Mouse (Mus musculus) G1E (cell line): ENCODE measurements around the gene Rasgef1a. TPM values are rescaled to one million over a fixed set of nuclear protein-coding genes. Genes with fewer than 3 reads are reported as not detected.

Experiments used
- ATAC-seq: 2 replicates; pipeline ENCODE4 v1.8.0; 2016; ENCODE audit warnings: mild to moderate bottlenecking; ENCODE audit not compliant: insufficient number of reproducible peaks, poor library complexity, low FRiP score, severe bottlenecking; ENCODE audit errors: extremely low read depth
- DNase-seq: peaks from one replicate; pipeline ENCODE4 v3.0.0; 2012; ENCODE audit warnings: low spot score
- H3K27me3 ChIP-seq: 2 replicates; pipeline ENCODE4 v1.6.1; 2012; ENCODE audit warnings: mild to moderate bottlenecking, low read length, inconsistent platforms; ENCODE audit not compliant: insufficient read depth
- H3K36me3 ChIP-seq: replicated peaks from 2 replicates; pipeline ENCODE3; 2012; ENCODE audit warnings: mild to moderate bottlenecking, inconsistent platforms
- H3K4me1 ChIP-seq: 2 replicates; pipeline ENCODE4 v1.6.1; 2012; ENCODE audit warnings: low read depth, low read length, inconsistent platforms, mixed read lengths; ENCODE audit not compliant: insufficient read depth
- H3K4me3 ChIP-seq: 2 replicates; pipeline ENCODE4 v1.5.1; 2012; ENCODE audit warnings: low read depth, mild to moderate bottlenecking, inconsistent platforms, low read length, moderate library complexity, mixed read lengths
- H3K9me3 ChIP-seq: replicated peaks from 2 replicates; pipeline ENCODE4 v1.6.1; 2012; ENCODE audit warnings: inconsistent platforms
- CTCF ChIP-seq: IDR thresholded peaks from 2 replicates; pipeline ENCODE4 v1.5.1; 2012; ENCODE audit warnings: low read depth, low read length, inconsistent platforms, mixed read lengths
- GATA1 ChIP-seq: IDR thresholded peaks from 2 replicates; pipeline ENCODE4 v1.6.1; 2012; ENCODE audit warnings: borderline replicate concordance, low read length, inconsistent platforms, mixed read lengths
- GATA2 ChIP-seq: IDR thresholded peaks from 2 replicates; pipeline ENCODE4 v1.6.1; 2012; ENCODE audit warnings: low read depth, low read length, inconsistent platforms, borderline replicate concordance
- POLR2AphosphoS5 ChIP-seq: IDR thresholded peaks from 2 replicates; pipeline ENCODE4 v1.6.1; 2012; ENCODE audit warnings: low read depth, low read length, inconsistent platforms; ENCODE audit not compliant: insufficient replicate concordance
- TAL1 ChIP-seq: conservative IDR thresholded peaks from 2 replicates; pipeline ENCODE4 v1.6.1; 2012; ENCODE audit warnings: low read depth, low read length, inconsistent platforms, mixed read lengths
- polyA plus RNA-seq: library from polyadenylated mRNA; stranded (reverse); fragments of >175 nt; gene quantifications from 2 replicates; pipeline ENCODE4 v1.2.3, GENCODE M21; 2012
- total RNA-seq, 2 experiments: library from RNA; stranded (forward) in 1 of 2; stranded (reverse) in 1 of 2; fragments of 200-1000 nt in 1 of 2; fragments of >200 nt in 1 of 2; fragmentation: Nextera tagmentation in 1 of 2; gene quantifications; 2 replicates each; pipeline ENCODE4 v1.2.3; 2014 to 2017

Gene Rasgef1a
- total and polyA plus RNA-seq, 3 experiments = 0.05 TPM; not detected in 2

DNA sequence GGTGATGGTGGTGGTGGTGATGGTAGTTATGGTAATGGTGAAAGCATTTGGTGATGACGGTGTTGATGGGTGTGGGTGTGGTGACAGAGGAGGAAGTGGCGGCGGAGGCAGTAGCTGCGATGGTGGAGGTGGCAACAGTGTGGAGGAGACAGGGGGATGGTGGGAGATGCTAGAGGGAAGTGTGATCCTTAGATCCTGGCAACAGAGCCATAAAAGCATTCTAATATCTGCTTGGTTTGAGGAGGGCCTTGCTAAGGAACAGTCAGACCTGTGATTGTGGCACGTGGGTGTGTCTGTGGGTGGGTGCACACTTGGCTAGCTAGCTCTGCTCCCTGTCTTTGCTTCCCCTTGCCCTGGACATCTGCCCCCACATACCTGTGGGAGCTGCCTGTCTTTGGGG lies 7.4 kb downstream of the Rasgef1a start:
- Histone ChIP-seq H3K9me3 (no peaks in the 10 kb centered on the region), H3K4me3 (no peak overlapping the region), H3K27me3 (peaks cover 3% of the 10 kb centered on the region; the same call in 1 of the 2 replicates), H3K4me1 (no peaks in the 10 kb centered on the region), H3K36me3 (no peaks in the 10 kb centered on the region)
- DNase-seq (no peak), ATAC-seq (no peak)
- TF ChIP-seq CTCF = no peak
- no peak for TF ChIP-seq GATA1
- TF ChIP-seq POLR2AphosphoS5 = no peak
- no peak for TF ChIP-seq TAL1
- TF ChIP-seq GATA2 = no peak

DNA sequence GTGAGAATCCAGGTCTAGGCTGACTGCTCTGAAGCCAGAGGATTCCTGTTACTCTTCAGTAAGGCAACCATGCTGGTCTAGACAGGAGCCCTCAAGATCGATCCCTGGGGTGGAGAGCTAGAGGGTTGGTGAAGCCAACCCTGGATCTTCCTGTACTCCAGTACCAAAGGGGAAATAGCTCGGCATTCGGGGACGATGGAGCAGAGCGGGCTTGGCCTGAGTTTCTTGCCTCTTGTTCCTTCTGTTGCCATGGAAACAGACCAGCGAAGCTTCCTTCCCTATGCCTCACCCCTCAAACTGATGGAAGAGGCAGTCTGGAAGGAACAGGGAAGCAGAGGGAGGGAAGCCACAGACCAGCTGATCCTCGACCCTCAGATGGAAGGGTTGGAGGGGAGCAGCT lies 8.3 kb downstream of the Rasgef1a start:
- ATAC-seq = no peak
- Histone ChIP-seq H3K9me3 (no peaks in the 10 kb centered on the region), H3K4me1 (no peaks in the 10 kb centered on the region), H3K4me3 (no peak overlapping the region), H3K27me3 (peaks cover 3% of the 10 kb centered on the region; the same call in 1 of the 2 replicates), H3K36me3 (no peaks in the 10 kb centered on the region)
- DNase-seq = no peak
- no peak for TF ChIP-seq POLR2AphosphoS5
- TF ChIP-seq CTCF = no peak
- TF ChIP-seq TAL1 = no peak
- TF ChIP-seq GATA1 = no peak
- TF ChIP-seq GATA2 = no peak

DNA sequence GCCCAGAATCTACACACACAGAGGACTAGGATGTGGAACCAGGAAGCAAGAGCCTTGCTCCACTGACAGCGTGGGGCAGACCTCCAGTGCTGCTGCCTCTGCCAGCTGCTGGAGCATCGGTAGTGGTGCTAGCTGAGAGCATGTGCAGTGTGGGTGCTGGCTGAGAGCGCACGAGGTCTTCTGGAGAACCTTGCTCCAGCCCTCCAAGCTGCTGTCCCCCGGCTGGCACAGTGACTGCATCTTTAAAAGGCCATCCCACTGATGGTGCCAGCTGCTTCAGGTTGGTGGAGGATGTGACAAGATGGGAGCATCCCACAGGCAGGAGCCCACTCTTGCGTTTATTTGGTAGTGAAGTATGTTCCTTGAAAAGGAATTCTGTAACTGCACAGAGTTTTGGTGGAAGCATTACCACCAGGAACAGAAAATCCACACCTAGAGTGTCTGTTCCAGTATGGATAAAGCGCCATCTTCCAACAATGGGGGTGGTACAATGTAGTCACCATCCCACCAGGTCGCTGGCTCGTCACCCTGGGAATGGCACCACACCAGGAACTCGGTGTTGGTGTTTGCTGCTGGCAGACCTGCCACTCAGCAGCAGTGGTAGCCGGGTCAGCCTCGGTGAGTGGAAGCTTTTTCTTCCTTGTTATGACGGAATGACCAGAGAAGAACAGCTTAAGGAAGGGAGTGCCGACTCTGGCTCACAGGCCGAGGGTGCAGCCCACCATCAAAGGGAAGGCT lies 11.8 kb downstream of the Rasgef1a start:
- peaks cover 3% of the 10 kb centered on the region; the same call in 1 of the 2 replicates for H3K27me3 ChIP-seq
- no peaks in the 10 kb centered on the region for H3K9me3 ChIP-seq
- no peak overlapping the region for H3K4me3 ChIP-seq
- no peaks in the 10 kb centered on the region for H3K36me3 ChIP-seq
- TF ChIP-seq GATA1 (no peak), TAL1 (no peak), CTCF (no peak), POLR2AphosphoS5 (no peak), GATA2 (no peak)
- no peaks in the 10 kb centered on the region for H3K4me1 ChIP-seq
- DNase-seq = no peak
- no peak for ATAC-seq

DNA sequence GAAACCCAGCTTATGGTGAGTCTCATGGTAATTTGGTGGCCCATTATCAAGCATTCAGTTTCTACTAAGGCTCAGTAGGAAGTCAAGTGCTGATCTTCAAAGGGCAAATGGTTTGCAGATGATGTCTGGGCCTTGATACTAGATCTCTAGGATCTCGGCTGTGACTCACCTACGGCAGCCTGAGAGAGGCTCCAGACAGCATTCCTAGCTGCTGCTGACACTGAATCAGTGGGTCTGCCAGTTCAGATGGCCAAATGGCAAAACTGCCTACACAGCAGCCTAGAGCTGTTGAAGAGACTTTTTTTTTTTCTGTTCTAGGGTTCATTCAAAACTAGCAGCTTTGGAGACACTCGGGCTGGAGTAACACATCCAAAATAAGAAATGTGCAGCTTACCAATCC lies 15.8 kb downstream of the Rasgef1a start:
- no peak for TF ChIP-seq TAL1
- TF ChIP-seq GATA2 = no peak
- no peak for TF ChIP-seq CTCF
- TF ChIP-seq GATA1 = no peak
- TF ChIP-seq POLR2AphosphoS5 = no peak
- Histone ChIP-seq H3K27me3 (peaks cover 3% of the 10 kb centered on the region; the same call in 1 of the 2 replicates), H3K4me3 (no peak overlapping the region), H3K9me3 (no peaks in the 10 kb centered on the region), H3K36me3 (no peaks in the 10 kb centered on the region), H3K4me1 (no peaks in the 10 kb centered on the region)
- DNase-seq (no peak), ATAC-seq (no peak)

DNA sequence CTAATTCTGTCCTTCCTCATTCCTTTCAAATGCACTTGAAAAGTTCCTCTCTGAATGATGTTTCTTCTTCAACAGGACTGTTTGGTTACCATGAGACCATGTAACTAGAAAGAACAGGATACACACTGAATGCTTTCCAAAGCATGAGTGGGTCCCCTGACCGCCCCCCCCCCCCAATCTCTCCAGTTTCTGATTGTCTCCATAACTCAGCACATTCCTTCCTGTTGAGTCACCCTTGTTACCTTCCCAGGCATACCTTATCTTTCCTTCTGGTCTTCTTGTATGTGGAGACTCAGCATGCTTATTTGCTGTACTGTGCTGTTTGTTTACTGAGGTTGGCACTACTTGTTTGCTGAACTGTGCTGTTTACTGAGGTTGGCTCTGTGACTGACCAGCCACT lies 20.2 kb downstream of the Rasgef1a start:
- H3K27me3 ChIP-seq = peaks cover 3% of the 10 kb centered on the region; the same call in 1 of the 2 replicates
- H3K4me1 ChIP-seq = no peaks in the 10 kb centered on the region
- TF ChIP-seq GATA2 (no peak), CTCF (no peak), GATA1 (no peak), TAL1 (no peak), POLR2AphosphoS5 (no peak)
- DNase-seq = no peak
- no peak overlapping the region for H3K4me3 ChIP-seq
- ATAC-seq = no peak
- H3K36me3 ChIP-seq = no peaks in the 10 kb centered on the region
- H3K9me3 ChIP-seq = no peaks in the 10 kb centered on the region

DNA sequence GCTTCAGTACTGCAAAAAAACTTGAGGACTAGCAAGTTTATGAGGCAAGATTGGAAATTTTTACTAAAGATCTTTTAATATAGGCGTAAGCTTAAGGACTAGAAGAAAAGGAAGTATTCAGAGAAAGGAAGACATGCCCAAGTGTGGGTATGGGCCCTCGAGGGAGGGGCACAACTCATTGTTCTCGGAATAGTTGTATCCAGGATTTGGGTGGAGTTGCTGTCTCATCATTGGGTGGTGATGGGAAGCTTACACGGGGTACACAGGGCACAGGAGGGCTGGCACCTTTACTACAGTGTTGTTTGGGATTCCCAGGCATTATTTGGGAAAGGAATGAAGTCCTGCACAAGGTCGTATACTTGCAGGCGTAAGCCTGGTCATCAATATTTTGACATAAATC lies 24.4 kb downstream of the Rasgef1a start:
- H3K36me3 ChIP-seq = no peaks in the 10 kb centered on the region
- no peaks in the 10 kb centered on the region for H3K4me1 ChIP-seq
- no peak for DNase-seq
- TF ChIP-seq GATA2 (no peak), CTCF (no peak), POLR2AphosphoS5 (no peak), GATA1 (no peak), TAL1 (no peak)
- H3K27me3 ChIP-seq = peaks cover 3% of the 10 kb centered on the region; the same call in 1 of the 2 replicates
- H3K9me3 ChIP-seq = no peaks in the 10 kb centered on the region
- no peak for ATAC-seq
- H3K4me3 ChIP-seq = no peak overlapping the region
